11 mouse cellular contexts compared by ENCODE assay signal in genomic region chr9:23030138-23030537, GRCm38 (mm10).
A peak's percentile ranks its signal among the peaks of the same experiment; 100 is the strongest.
DNase-seq lines count a peak whose midpoint lies in the region; TF ChIP-seq lines count a peak whose summit lies in the region.
"Had no signal": no experiment of that assay in that cellular context is flagged by ENCODE, and none has a peak within 500 bp of the region (broad histone marks: within the 10 kb centered on the region; RNA-seq: fewer than 3 reads in every experiment).

No protein-coding gene starts in this region.

- peaks cover 12% of the 10 kb centered on the region; the same call in 1 of the 2 replicates for H3K4me1 ChIP-seq in embryonic fibroblast, embryonic 13.5 days (ENCODE audit: control insufficient read depth, insufficient read depth, low read length)
- H3K4me1 ChIP-seq: stomach, embryonic 15.5 days had no signal

- H3K27ac ChIP-seq in embryonic fibroblast, embryonic 13.5 days (ENCODE audit: insufficient read depth, low read length) = peak overlapping the region; percentile 16
- H3K27ac ChIP-seq: stomach, embryonic 15.5 days had no signal

- no peak overlapping the region for H3K4me3 ChIP-seq in embryonic fibroblast, embryonic 13.5 days (ENCODE audit: insufficient read depth, low read length)
- H3K4me3 ChIP-seq: stomach, embryonic 15.5 days had no signal

- TF ChIP-seq POLR2A in embryonic fibroblast, embryonic 13.5 days (IDR thresholded peaks at IDR 0.05; ENCODE audit: low read depth, low read length) = no peak

- DNase-seq in heart, adult 11 months = peak; percentile 90
- DNase-seq in heart, adult 9 months (ENCODE audit: low spot score in 2 of 2) = no peak
- peak; percentile 63 for DNase-seq in 416B (ENCODE audit: low read depth)
- DNase-seq in kidney, postnatal 36 days = peak; percentile 52 to 57
- no peak for DNase-seq in embryo, embryonic 10.5 days (ENCODE audit: low spot score)
- no peak for DNase-seq in cerebellum, postnatal 4 days (ENCODE audit: low spot score in 2 of 2)
- no peak for DNase-seq in frontal cortex, postnatal 14 days (ENCODE audit: low spot score in 2 of 2)
- DNase-seq: cerebellum, adult 11-12 months; gastrocnemius, postnatal 14 days had no signal

- TF ChIP-seq CTCF in embryonic fibroblast, embryonic 13.5 days (IDR thresholded peaks at IDR 0.05; ENCODE audit: borderline replicate concordance, insufficient read depth, low read length) = no peak

Comparison
In these comparisons a context has a peak if more than half of its experiments do, and no peak if none do; other contexts are left out.
1. DNase-seq: peak in heart, adult 11 months (single experiment), 416B (single experiment) and kidney, postnatal 36 days (2 of 2); none in heart, adult 9 months (0 of 2), embryo, embryonic 10.5 days (single experiment), cerebellum, postnatal 4 days (0 of 2) and frontal cortex, postnatal 14 days (0 of 2).